Mouse (Mus musculus) left cerebral cortex, adult 2 months (tissue): ENCODE data around the gene Ctrc. TPM values are rescaled to one million over a fixed set of nuclear protein-coding genes. Genes with fewer than 3 reads are reported as not detected.

Source experiments
- DNase-seq, 2 experiments: peaks; one replicate each; pipeline ENCODE4 v3.0.0; 2021 to 2022; ENCODE audit warnings: low spot score in 2 of 2, mixed read lengths in 1 of 2; ENCODE audit errors: extremely low spot score in 1 of 2
- H3K27ac ChIP-seq: fragments of 200-600 bp; 2 replicates; pipeline ENCODE4 v1.8.1; 2022
- H3K4me3 ChIP-seq: fragments of 200-600 bp; 2 replicates; pipeline ENCODE4 v1.8.1; 2022
- CTCF ChIP-seq: fragments of 200-600 bp; IDR thresholded peaks from 2 replicates; pipeline ENCODE4 v1.8.1; 2022; ENCODE audit warnings: antibody characterized with exemption, mild to moderate bottlenecking, moderate library complexity
- intact Hi-C: fragments of 180-260 bp; cut with DNase I; formaldehyde crosslinking; loops from one replicate; pipeline ENCODE4 v1.15.1; 2025
- long read RNA-seq, 2 experiments: library from polyadenylated mRNA; stranded (forward); transcript quantifications; one replicate each; pipeline ENCODE4 v2.0.0; 2021; ENCODE audit warnings: borderline mapping rate in 2 of 2
- total RNA-seq, 2 experiments: library from RNA; stranded (reverse); gene quantifications; 2 replicates each; pipeline ENCODE4 v1.2.3; 2021

Ctrc gene
- not detected for total RNA-seq
- long read RNA-seq, experiment 1, partial matches to known transcripts, result 0 of 1 reads
- long read RNA-seq, experiment 1, other reads (novel, unspliced or antisense), result 1 of 1 reads
- long read RNA-seq, experiment 2, result 0 reads

DNA sequence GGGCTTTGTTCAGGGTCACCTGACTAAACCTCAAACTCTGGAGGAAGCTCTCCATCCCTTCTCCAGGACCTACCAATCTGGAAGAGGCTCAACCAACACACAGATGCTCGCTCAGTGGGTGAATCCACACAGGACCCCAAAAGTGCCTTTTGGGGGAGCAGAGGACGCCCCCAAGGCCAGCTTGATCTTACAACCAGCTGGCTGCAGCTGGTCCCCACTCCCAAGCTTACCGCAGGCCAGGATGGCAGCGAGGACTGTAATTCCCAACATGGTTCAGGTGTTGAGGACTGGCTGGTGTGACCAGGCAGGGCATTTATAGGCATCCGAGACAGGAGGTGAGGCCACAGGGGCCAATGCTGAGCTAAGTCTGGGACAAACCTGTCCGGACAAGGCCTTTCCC is at the start of gene Ctrc:
Gene Ctrc (minus strand): TSS at position 361 of the 400 bp plus-strand sequence.
- intact Hi-C loops, result no loop called here
- no peak within 1 kb of the TSS for H3K27ac ChIP-seq
- no peak for TF ChIP-seq CTCF

GRCm38 (mm10) chr4:141895772-141896171 is 49.6 kb upstream of the Ctrc start:
- intact Hi-C loops, result no loop called here
- DNase-seq, result no peak
- no peak for TF ChIP-seq CTCF
- Histone ChIP-seq H3K4me3 (no peak overlapping the region), H3K27ac (peak overlapping the region; percentile 72)

More for the DNA sequence above, at the start of gene Ctrc:
- no peak within 1 kb of the TSS for H3K4me3 ChIP-seq
- no peak for DNase-seq

GRCm38 (mm10) chr4:141893157-141893784 is 47.1 kb upstream of the Ctrc start:
- intact Hi-C loops, result no loop called here
- H3K27ac ChIP-seq, result no peak overlapping the region
- H3K4me3 ChIP-seq, result no peak overlapping the region
- no peak for TF ChIP-seq CTCF
- no peak for DNase-seq

- TF ChIP-seq CTCF, result peak; percentile 11
- Histone ChIP-seq H3K4me3 (no peak overlapping the region), H3K27ac (peak overlapping the region; percentile 88)
- DNase-seq, result no peak
- intact Hi-C loops, result no loop called here
These were observed 40.3 kb upstream of the Ctrc start for GRCm38 (mm10) chr4:141886385-141886968.

GRCm38 (mm10) chr4:141885451-141885850 is 39.3 kb upstream of the Ctrc start:
- Histone ChIP-seq H3K27ac (peak overlapping the region; percentile 86), H3K4me3 (no peak overlapping the region)
- TF ChIP-seq CTCF, result no peak
- peak in 1 of 2 experiments; percentile 63 for DNase-seq
- intact Hi-C loops, result no loop called here

GRCm38 (mm10) chr4:141882858-141883257 is 36.7 kb upstream of the Ctrc start:
- intact Hi-C loops, result no loop called here
- no peak for TF ChIP-seq CTCF

DNA sequence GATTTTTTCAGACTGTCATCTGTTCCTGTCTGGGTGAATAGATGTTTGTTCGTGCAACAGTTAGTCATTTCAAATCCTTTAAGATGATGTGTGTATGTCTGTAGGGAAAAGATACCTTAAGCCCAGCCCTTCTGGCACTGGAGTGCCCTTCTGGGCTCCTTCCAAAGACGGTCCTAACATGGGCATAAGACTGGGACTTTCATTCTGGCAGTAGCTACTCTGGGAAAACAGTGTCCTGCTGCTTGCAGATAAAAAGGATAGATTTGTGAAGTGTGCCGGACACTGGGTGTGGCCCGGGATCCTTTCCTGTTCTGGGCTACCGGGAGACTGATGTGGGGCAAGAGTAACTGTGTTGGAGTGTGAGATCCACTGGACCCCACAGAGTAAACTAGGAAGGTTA is 35.8 kb upstream of the Ctrc start:
- intact Hi-C loops, result no loop called here
- Histone ChIP-seq H3K4me3 (no peak overlapping the region), H3K27ac (peak overlapping the region; percentile 67; the same call in 1 of the 2 replicates)
- TF ChIP-seq CTCF, result no peak
- DNase-seq, result no peak

More at GRCm38 (mm10) chr4:141882858-141883257, 36.7 kb upstream of the Ctrc start:
- no peak for DNase-seq
- Histone ChIP-seq H3K27ac (peak overlapping the region; percentile 67; the same call in 1 of the 2 replicates), H3K4me3 (no peak overlapping the region)

GRCm38 (mm10) chr4:141881289-141881914 is 35.2 kb upstream of the Ctrc start:
- intact Hi-C loops, result no loop called here
- no peak overlapping the region for H3K4me3 ChIP-seq
- no peak overlapping the region for H3K27ac ChIP-seq
- TF ChIP-seq CTCF, result no peak
- no peak for DNase-seq

DNA sequence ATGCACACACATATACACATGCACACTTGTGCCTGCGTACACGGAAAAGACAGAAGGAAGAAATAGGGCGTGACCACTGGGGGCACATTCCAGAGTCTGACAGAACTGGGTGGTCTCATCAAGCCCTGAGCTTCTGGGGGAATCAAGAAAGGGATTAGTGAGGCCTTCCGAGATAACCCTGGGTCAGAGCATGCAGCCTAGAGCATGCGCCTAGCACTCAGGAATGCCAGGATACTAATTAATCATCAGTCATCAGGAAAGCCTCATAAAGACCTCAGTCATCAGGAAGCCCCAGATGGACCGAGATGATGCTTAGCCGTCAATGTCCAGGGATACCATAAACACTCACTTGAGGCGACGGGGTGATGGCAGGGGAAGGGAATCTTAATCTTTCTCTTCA is 33.7 kb upstream of the Ctrc start:
- Histone ChIP-seq H3K27ac (peak overlapping the region; percentile 61), H3K4me3 (no peak overlapping the region)
- no peak for DNase-seq
- intact Hi-C loops, result no loop called here
- no peak for TF ChIP-seq CTCF

DNA sequence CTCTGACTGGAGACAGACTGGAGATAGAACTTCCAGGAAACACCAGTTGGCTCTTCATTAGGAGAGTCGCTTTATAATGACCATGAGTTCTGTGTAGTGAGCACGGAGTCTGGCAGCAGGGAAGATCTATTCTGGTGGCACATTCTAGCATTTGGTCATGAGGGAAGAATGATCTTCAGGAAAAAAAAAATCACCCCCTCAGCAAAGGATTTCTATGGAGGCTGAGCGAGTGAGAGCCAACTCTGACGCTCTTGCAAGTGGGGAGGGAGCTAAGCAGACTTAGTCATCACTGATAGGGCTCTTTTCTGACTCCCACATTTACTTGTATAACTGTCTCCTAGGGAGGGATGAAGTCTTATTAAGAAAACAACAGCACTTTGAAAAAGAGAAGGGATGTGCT is 32.9 kb upstream of the Ctrc start:
- intact Hi-C loops, result no loop called here
- no peak for TF ChIP-seq CTCF
- Histone ChIP-seq H3K4me3 (no peak overlapping the region), H3K27ac (peak overlapping the region; percentile 88)
- DNase-seq, result no peak

- no peak for TF ChIP-seq CTCF
- intact Hi-C loops, result no loop called here
- DNase-seq, result no peak
- H3K4me3 ChIP-seq, result no peak overlapping the region
- peak overlapping the region; percentile 88 for H3K27ac ChIP-seq
These were observed 32.5 kb upstream of the Ctrc start for GRCm38 (mm10) chr4:141878621-141879020.

DNA sequence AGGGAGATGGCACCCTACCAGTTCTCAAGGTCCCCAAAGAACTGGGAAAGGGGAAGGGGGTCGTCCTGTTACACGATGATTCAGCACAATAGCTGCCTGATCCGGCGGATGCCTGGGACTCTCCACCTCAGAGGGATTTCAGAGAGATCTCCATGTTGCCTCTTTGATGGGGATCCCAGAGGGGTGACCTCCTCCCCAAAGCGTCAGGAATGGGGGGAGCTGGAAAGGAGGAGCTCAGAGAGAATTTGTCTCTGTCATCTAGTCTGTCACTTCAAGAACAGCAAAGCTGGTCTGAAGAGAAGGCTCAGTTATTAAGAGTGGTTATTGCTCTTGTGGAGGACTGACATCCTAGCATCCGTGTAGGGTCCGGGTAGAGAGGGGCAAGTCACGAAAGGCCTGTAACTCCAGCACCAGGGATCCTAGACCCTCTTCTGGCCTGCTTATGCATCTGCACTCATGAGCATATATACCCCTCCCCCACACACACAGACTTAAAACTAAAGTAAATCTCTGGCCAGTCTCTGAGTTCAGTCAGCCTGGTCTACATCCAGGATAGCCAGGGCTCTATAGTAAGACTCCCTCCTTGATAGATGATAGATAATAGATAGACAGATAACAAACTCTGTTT is 29.4 kb upstream of the Ctrc start:
- peak overlapping the region; percentile 96 for H3K27ac ChIP-seq
- intact Hi-C loops, result loop anchor here (2.0 kb wide), 1 partner anchor 77 kb away; no protein-coding TSS in a partner anchor
- H3K4me3 ChIP-seq, result peak overlapping the region; percentile 86

More for the DNA sequence above, 29.4 kb upstream of the Ctrc start:
- no peak for DNase-seq
- TF ChIP-seq CTCF, result no peak; the same call in none of the 2 replicates
